Mouse (Mus musculus): ENCODE results near the gene Nectin3. TPM values are rescaled to one million over a fixed set of nuclear protein-coding genes. Genes with fewer than 3 reads are reported as not detected.
"Not testable (repeated sequence)": the region's sequence is repeated elsewhere in the genome, so short reads cannot be mapped to it uniquely, and the experiment has no call there.

The Nectin3 gene
- polyA plus RNA-seq, 1 experiment, result 1.4 TPM

GRCm38 (mm10) chr16:46362022-46362421 is 136.3 kb downstream of the Nectin3 start:
- 65% methylated on average over 6 of the region's 6 CpGs for WGBS
- TF ChIP-seq POLR2A (IDR thresholded peaks at IDR 0.05; ENCODE audit: borderline replicate concordance, control insufficient read depth, low read depth, low read length) (no peak), CTCF (IDR thresholded peaks at IDR 0.05; ENCODE audit: control insufficient read depth, insufficient read depth, low read length) (no peak)
- Histone ChIP-seq H3K27ac (ENCODE audit: control insufficient read depth, insufficient read depth, low read depth, low read length, poor library complexity) (no peak overlapping the region), H3K4me3 (replicated peaks; ENCODE audit: control insufficient read depth, low read depth, low read length) (no peak overlapping the region), H3K4me1 (ENCODE audit: control insufficient read depth, insufficient read depth, low read length) (no peaks in the 10 kb centered on the region)

- not testable (repeated sequence) for H3K4me3 ChIP-seq (replicated peaks; ENCODE audit: control insufficient read depth, low read depth, low read length); H3K27ac ChIP-seq (ENCODE audit: control insufficient read depth, insufficient read depth, low read depth, low read length, poor library complexity); H3K4me1 ChIP-seq (ENCODE audit: control insufficient read depth, insufficient read depth, low read length)
- WGBS, result 75% methylated on average over 2 of the region's 2 CpGs
These were observed 140.7 kb downstream of the Nectin3 start for GRCm38 (mm10) chr16:46357658-46358057.

GRCm38 (mm10) chr16:46356663-46357062 is 141.7 kb downstream of the Nectin3 start:
- no peak for TF ChIP-seq CTCF (IDR thresholded peaks at IDR 0.05; ENCODE audit: control insufficient read depth, insufficient read depth, low read length)
- TF ChIP-seq POLR2A (IDR thresholded peaks at IDR 0.05; ENCODE audit: borderline replicate concordance, control insufficient read depth, low read depth, low read length), result no peak
- Histone ChIP-seq H3K27ac (ENCODE audit: control insufficient read depth, insufficient read depth, low read depth, low read length, poor library complexity) (no peak overlapping the region), H3K4me1 (ENCODE audit: control insufficient read depth, insufficient read depth, low read length) (no peaks in the 10 kb centered on the region), H3K4me3 (replicated peaks; ENCODE audit: control insufficient read depth, low read depth, low read length) (no peak overlapping the region)
- WGBS, result 66% methylated on average over 3 of the region's 3 CpGs

Measured in bone marrow, adult 2 months (tissue).